Mouse (Mus musculus): ENCODE data around the gene Foxi3. TPM values are rescaled to one million over a fixed set of nuclear protein-coding genes. Genes with fewer than 3 reads are reported as not detected.

Gene Foxi3
- polyA plus RNA-seq, 1 experiment from 2014 or later, result not detected

GRCm38 (mm10) chr6:70968291-70968690 is 12.0 kb downstream of the Foxi3 start:
- peaks cover 5% of the 10 kb centered on the region; the same call in 1 of the 2 replicates for H3K27me3 ChIP-seq (ENCODE audit: control insufficient read depth, insufficient read depth, low read length)
- H3K9me3 ChIP-seq (replicated peaks; ENCODE audit: control insufficient read depth, low read length), result no peaks in the 10 kb centered on the region
- WGBS, result 60% methylated on average over 4 of the region's 4 CpGs
- ATAC-seq (replicated peaks; ENCODE audit: extremely low read depth, insufficient read depth, low FRiP score), result no peak
- peaks cover 7% of the 10 kb centered on the region for H3K4me1 ChIP-seq (ENCODE audit: control insufficient read depth, insufficient read depth, low read length)
- no peak overlapping the region for H3K9ac ChIP-seq (ENCODE audit: low read length)
- H3K27ac ChIP-seq (ENCODE audit: low read length), result no peak overlapping the region
- no peaks in the 10 kb centered on the region for H3K36me3 ChIP-seq (ENCODE audit: control insufficient read depth, insufficient read depth)
- H3K4me3 ChIP-seq (ENCODE audit: low read length), result no peak overlapping the region
- no peak overlapping the region for H3K4me2 ChIP-seq (ENCODE audit: low read depth, low read length)

GRCm38 (mm10) chr6:70973066-70973465 is 16.7 kb downstream of the Foxi3 start:
- ATAC-seq (replicated peaks; ENCODE audit: extremely low read depth, insufficient read depth, low FRiP score), result no peak
- H3K4me1 ChIP-seq (ENCODE audit: control insufficient read depth, insufficient read depth, low read length), result peaks cover 3% of the 10 kb centered on the region; the same call in 1 of the 2 replicates
- WGBS, result 34% methylated on average over 3 of the region's 3 CpGs
- no peaks in the 10 kb centered on the region for H3K27me3 ChIP-seq (ENCODE audit: control insufficient read depth, insufficient read depth, low read length)
- no peak overlapping the region for H3K4me2 ChIP-seq (ENCODE audit: low read depth, low read length)
- no peak overlapping the region for H3K4me3 ChIP-seq (ENCODE audit: low read length)
- H3K27ac ChIP-seq (ENCODE audit: low read length), result no peak overlapping the region
- no peaks in the 10 kb centered on the region for H3K36me3 ChIP-seq (ENCODE audit: control insufficient read depth, insufficient read depth)
- H3K9ac ChIP-seq (ENCODE audit: low read length), result no peak overlapping the region
- H3K9me3 ChIP-seq (replicated peaks; ENCODE audit: control insufficient read depth, low read length), result no peaks in the 10 kb centered on the region

DNA sequence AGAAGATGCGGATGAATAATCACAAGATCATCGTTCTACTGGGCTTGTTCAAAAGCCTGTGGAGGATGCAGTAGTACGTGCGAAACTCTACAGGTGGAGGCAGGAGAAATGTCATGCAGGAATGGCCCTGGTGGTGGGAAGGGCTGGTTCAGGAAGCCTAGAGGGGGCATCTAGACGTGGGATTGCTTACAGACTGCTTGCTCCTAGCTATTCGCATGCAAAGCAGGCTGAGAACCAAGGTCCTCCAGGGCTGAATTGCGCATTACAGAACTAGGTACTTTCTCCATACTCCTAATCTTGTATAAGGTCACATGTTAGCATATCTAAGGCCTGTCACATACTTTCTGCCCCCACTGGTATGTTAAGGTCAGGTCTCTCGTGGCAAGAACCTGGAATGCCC is 24.7 kb downstream of the Foxi3 start:
- no peak overlapping the region for H3K9ac ChIP-seq (ENCODE audit: low read length)
- H3K4me1 ChIP-seq (ENCODE audit: control insufficient read depth, insufficient read depth, low read length), result no peaks in the 10 kb centered on the region
- H3K27me3 ChIP-seq (ENCODE audit: control insufficient read depth, insufficient read depth, low read length), result no peaks in the 10 kb centered on the region
- WGBS, result 80% methylated on average over 8 of the region's 8 CpGs
- no peaks in the 10 kb centered on the region for H3K9me3 ChIP-seq (replicated peaks; ENCODE audit: control insufficient read depth, low read length)
- no peak overlapping the region for H3K27ac ChIP-seq (ENCODE audit: low read length)
- H3K36me3 ChIP-seq (ENCODE audit: control insufficient read depth, insufficient read depth), result no peaks in the 10 kb centered on the region
- H3K4me3 ChIP-seq (ENCODE audit: low read length), result no peak overlapping the region
- H3K4me2 ChIP-seq (ENCODE audit: low read depth, low read length), result no peak overlapping the region
- ATAC-seq (replicated peaks; ENCODE audit: extremely low read depth, insufficient read depth, low FRiP score), result no peak

GRCm38 (mm10) chr6:70982416-70982815 is 26.1 kb downstream of the Foxi3 start:
- no peak overlapping the region for H3K4me3 ChIP-seq (ENCODE audit: low read length)
- H3K27me3 ChIP-seq (ENCODE audit: control insufficient read depth, insufficient read depth, low read length), result no peaks in the 10 kb centered on the region
- ATAC-seq (replicated peaks; ENCODE audit: extremely low read depth, insufficient read depth, low FRiP score), result no peak
- WGBS, result 68% methylated on average over 1 of the region's 1 CpGs
- H3K27ac ChIP-seq (ENCODE audit: low read length), result no peak overlapping the region
- no peaks in the 10 kb centered on the region for H3K9me3 ChIP-seq (replicated peaks; ENCODE audit: control insufficient read depth, low read length)
- H3K4me2 ChIP-seq (ENCODE audit: low read depth, low read length), result no peak overlapping the region
- H3K9ac ChIP-seq (ENCODE audit: low read length), result no peak overlapping the region
- H3K36me3 ChIP-seq (ENCODE audit: control insufficient read depth, insufficient read depth), result no peaks in the 10 kb centered on the region
- H3K4me1 ChIP-seq (ENCODE audit: control insufficient read depth, insufficient read depth, low read length), result no peaks in the 10 kb centered on the region

- WGBS, result 80% methylated on average over 8 of the region's 8 CpGs
- H3K27ac ChIP-seq (ENCODE audit: low read length), result no peak overlapping the region
- no peaks in the 10 kb centered on the region for H3K36me3 ChIP-seq (ENCODE audit: control insufficient read depth, insufficient read depth)
- no peaks in the 10 kb centered on the region for H3K4me1 ChIP-seq (ENCODE audit: control insufficient read depth, insufficient read depth, low read length)
- no peak overlapping the region for H3K4me3 ChIP-seq (ENCODE audit: low read length)
- no peak for ATAC-seq (replicated peaks; ENCODE audit: extremely low read depth, insufficient read depth, low FRiP score)
- H3K9ac ChIP-seq (ENCODE audit: low read length), result no peak overlapping the region
- no peak overlapping the region for H3K4me2 ChIP-seq (ENCODE audit: low read depth, low read length)
- H3K27me3 ChIP-seq (ENCODE audit: control insufficient read depth, insufficient read depth, low read length), result no peaks in the 10 kb centered on the region
- H3K9me3 ChIP-seq (replicated peaks; ENCODE audit: control insufficient read depth, low read length), result no peaks in the 10 kb centered on the region
Observed at GRCm38 (mm10) chr6:70986683-70987082, 30.4 kb downstream of the Foxi3 start.

DNA sequence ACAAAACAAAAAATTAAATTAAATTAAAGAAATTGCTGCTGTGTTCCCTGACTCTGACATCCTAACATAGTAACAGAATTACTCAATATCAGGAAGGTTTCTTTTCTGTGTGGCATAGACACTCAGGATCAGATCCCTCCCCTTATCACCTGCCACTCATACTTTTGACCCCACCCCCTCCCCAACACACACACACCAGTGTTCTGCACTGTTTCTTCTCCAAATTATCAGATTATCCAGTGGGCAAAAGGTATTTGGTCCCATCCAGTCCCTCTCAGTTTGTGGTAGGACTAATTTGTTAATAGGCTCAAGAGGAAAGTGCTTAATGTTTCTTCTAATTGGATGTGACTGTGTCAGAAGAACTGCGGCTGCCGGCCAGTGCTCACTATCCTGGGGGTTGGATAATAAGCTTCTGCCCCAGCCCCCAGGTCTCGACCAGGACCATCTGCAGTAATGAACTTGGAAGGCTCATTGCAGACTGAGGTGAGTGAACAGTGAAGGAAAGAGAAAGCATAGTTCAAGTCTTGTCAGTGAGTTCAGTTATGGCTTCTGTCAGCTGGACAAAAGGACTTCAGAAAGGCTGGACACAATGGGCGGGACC is 39.9 kb downstream of the Foxi3 start:
- no peak overlapping the region for H3K9ac ChIP-seq (ENCODE audit: low read length)
- H3K36me3 ChIP-seq (ENCODE audit: control insufficient read depth, insufficient read depth), result no peaks in the 10 kb centered on the region
- no peak overlapping the region for H3K27ac ChIP-seq (ENCODE audit: low read length)
- H3K27me3 ChIP-seq (ENCODE audit: control insufficient read depth, insufficient read depth, low read length), result no peaks in the 10 kb centered on the region
- no peak overlapping the region for H3K4me3 ChIP-seq (ENCODE audit: low read length)
- no peak for ATAC-seq (replicated peaks; ENCODE audit: extremely low read depth, insufficient read depth, low FRiP score)
- no peak overlapping the region for H3K4me2 ChIP-seq (ENCODE audit: low read depth, low read length)
- 61% methylated on average over 4 of the region's 4 CpGs for WGBS
- H3K4me1 ChIP-seq (ENCODE audit: control insufficient read depth, insufficient read depth, low read length), result no peaks in the 10 kb centered on the region
- no peaks in the 10 kb centered on the region for H3K9me3 ChIP-seq (replicated peaks; ENCODE audit: control insufficient read depth, low read length)

DNA sequence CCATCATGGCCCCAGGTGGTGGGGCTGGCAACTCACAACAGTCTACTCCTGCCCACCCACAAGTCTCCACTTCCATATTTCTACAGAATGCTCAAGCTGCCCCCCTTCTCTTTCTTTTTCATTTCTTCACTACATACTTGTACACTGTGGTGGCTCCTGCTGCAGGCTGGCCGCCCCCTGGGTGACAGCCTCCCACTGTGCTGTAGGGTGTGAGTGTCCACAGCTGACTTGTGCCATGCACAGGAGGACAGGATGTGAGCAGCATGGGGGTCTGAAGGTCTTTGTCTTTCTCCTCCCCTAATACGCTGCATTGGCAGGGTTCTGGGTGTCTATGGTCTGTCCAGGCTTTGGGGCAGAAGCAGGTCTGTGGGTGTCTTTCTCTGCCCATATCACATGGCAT is 46.3 kb downstream of the Foxi3 start:
- Histone ChIP-seq H3K4me3 (ENCODE audit: low read length) (no peak overlapping the region), H3K9me3 (replicated peaks; ENCODE audit: control insufficient read depth, low read length) (no peaks in the 10 kb centered on the region), H3K36me3 (ENCODE audit: control insufficient read depth, insufficient read depth) (no peaks in the 10 kb centered on the region), H3K9ac (ENCODE audit: low read length) (no peak overlapping the region), H3K27me3 (ENCODE audit: control insufficient read depth, insufficient read depth, low read length) (no peaks in the 10 kb centered on the region), H3K4me1 (ENCODE audit: control insufficient read depth, insufficient read depth, low read length) (no peaks in the 10 kb centered on the region), H3K4me2 (ENCODE audit: low read depth, low read length) (no peak overlapping the region), H3K27ac (ENCODE audit: low read length) (no peak overlapping the region)
- 75% methylated on average over 2 of the region's 2 CpGs for WGBS
- no peak for ATAC-seq (replicated peaks; ENCODE audit: extremely low read depth, insufficient read depth, low FRiP score)

DNA sequence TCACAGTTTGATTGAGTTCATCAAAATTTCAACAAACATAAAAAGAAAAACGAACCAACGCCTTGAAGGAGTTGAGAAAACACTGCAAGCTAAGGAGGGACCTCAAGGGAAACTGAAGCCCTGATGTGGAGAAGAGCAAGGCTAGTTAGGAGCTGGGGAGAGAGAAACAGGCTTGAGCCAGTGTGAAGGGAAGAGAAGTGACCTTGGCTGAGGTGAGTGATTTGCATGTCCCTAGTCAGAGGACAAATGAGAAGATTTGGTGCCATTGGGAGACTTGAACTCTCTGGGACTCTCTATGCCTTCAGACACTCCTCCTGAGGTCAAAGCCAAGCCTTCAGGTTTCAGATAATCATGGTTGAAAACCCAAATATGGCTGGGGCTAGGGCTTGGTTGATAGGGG is 47.8 kb downstream of the Foxi3 start:
- no peak for ATAC-seq (replicated peaks; ENCODE audit: extremely low read depth, insufficient read depth, low FRiP score)
- Histone ChIP-seq H3K9ac (ENCODE audit: low read length) (no peak overlapping the region), H3K27ac (ENCODE audit: low read length) (no peak overlapping the region), H3K4me2 (ENCODE audit: low read depth, low read length) (no peak overlapping the region), H3K36me3 (ENCODE audit: control insufficient read depth, insufficient read depth) (no peaks in the 10 kb centered on the region), H3K4me1 (ENCODE audit: control insufficient read depth, insufficient read depth, low read length) (no peaks in the 10 kb centered on the region), H3K27me3 (ENCODE audit: control insufficient read depth, insufficient read depth, low read length) (no peaks in the 10 kb centered on the region), H3K9me3 (replicated peaks; ENCODE audit: control insufficient read depth, low read length) (0 out of 2 replicates have a peak, but pooled peaks cover 3% of the 10 kb centered on the region), H3K4me3 (ENCODE audit: low read length) (no peak overlapping the region)
- WGBS, result 77% methylated on average over 2 of the region's 2 CpGs

Measured in heart, embryonic 16.5 days (tissue).